Mouse (Mus musculus) thymus, adult 2 months (tissue): ENCODE results near the gene Msi1. TPM values are rescaled to one million over a fixed set of nuclear protein-coding genes. Genes with fewer than 3 reads are reported as not detected.

ENCODE experiments used
- DNase-seq: peaks from one replicate; pipeline ENCODE4 v3.0.0; 2021
- H3K27ac ChIP-seq: fragments of 200-500 bp; 2 replicates; pipeline ENCODE4 v1.5.1; 2012; ENCODE audit warnings: low read length, control low read depth; ENCODE audit not compliant: control insufficient read depth, insufficient read depth
- H3K27me3 ChIP-seq: fragments of 200-500 bp; 2 replicates; pipeline ENCODE4 v1.6.1; 2012; ENCODE audit warnings: mild to moderate bottlenecking, low read length, moderate library complexity, mixed read lengths; ENCODE audit not compliant: control insufficient read depth, insufficient read depth
- H3K36me3 ChIP-seq: fragments of 200-500 bp; 2 replicates; pipeline ENCODE4 v1.6.1; 2012; ENCODE audit warnings: mild to moderate bottlenecking, low read length, moderate library complexity; ENCODE audit not compliant: control insufficient read depth, insufficient read depth
- H3K4me1 ChIP-seq: fragments of 200-500 bp; replicated peaks from 2 replicates; pipeline ENCODE4 v1.6.1; 2012; ENCODE audit warnings: low read length; ENCODE audit not compliant: control insufficient read depth, insufficient read depth
- H3K4me3 ChIP-seq: fragments of 200-500 bp; 2 replicates; pipeline ENCODE4 v1.5.1; 2012; ENCODE audit warnings: mild to moderate bottlenecking, low read length, control low read depth, moderate library complexity; ENCODE audit not compliant: control insufficient read depth, insufficient read depth
- CTCF ChIP-seq: fragments of 200-500 bp; IDR thresholded peaks from 2 replicates; pipeline ENCODE4 v1.5.1; 2012; ENCODE audit warnings: mild to moderate bottlenecking, control low read depth, low read length, moderate library complexity, borderline replicate concordance; ENCODE audit not compliant: control insufficient read depth, poor library complexity, insufficient read depth; ENCODE audit errors: extremely low read depth
- POLR2A ChIP-seq: fragments of 200-500 bp; IDR thresholded peaks from 2 replicates; pipeline ENCODE4 v1.6.1; 2012; ENCODE audit warnings: mild to moderate bottlenecking, low read length, control low read depth, moderate library complexity; ENCODE audit not compliant: control insufficient read depth, poor library complexity, insufficient read depth; ENCODE audit errors: extremely low read depth
- WGBS: fragments of 180-500 bp; shearing (Covaris S2); methylation state at CpG from one replicate; pipeline ENCODE4 v1.1.7; 2018; 5-methylcytosine and 5-hydroxymethylcytosine counted together
- polyA plus RNA-seq: library from polyadenylated mRNA; depleted of rRNA; stranded (reverse); fragments of >200 nt; gene quantifications from 2 replicates; pipeline ENCODE4 v1.2.3, GENCODE M21; 2012

Msi1 gene
- polyA plus RNA-seq, 1 experiment, result 6.6 TPM

- Histone ChIP-seq H3K27me3 (peaks cover 20% of the 10 kb centered on the region), H3K4me3 (no peak overlapping the region), H3K4me1 (peaks cover 2% of the 10 kb centered on the region), H3K36me3 (no peaks in the 10 kb centered on the region), H3K27ac (no peak overlapping the region)
- 85% methylated on average over 11 of the region's 11 CpGs for WGBS
- DNase-seq, result no peak
- TF ChIP-seq POLR2A (no peak), CTCF (no peak)
These were observed 3.0 kb downstream of the Msi1 start for GRCm38 (mm10) chr5:115432395-115432794.

- peaks cover 2% of the 10 kb centered on the region for H3K4me1 ChIP-seq
- H3K4me3 ChIP-seq, result no peak overlapping the region
- peaks cover 20% of the 10 kb centered on the region for H3K27me3 ChIP-seq
- no peak for TF ChIP-seq CTCF
- no peak for DNase-seq
- no peaks in the 10 kb centered on the region for H3K36me3 ChIP-seq
- H3K27ac ChIP-seq, result no peak overlapping the region
- 70% methylated on average over 8 of the region's 8 CpGs for WGBS
These were observed 3.8 kb downstream of the Msi1 start for GRCm38 (mm10) chr5:115433191-115433590.

- no peak overlapping the region for H3K4me3 ChIP-seq
- H3K36me3 ChIP-seq, result no peaks in the 10 kb centered on the region
- TF ChIP-seq CTCF (no peak), POLR2A (no peak)
- no peak overlapping the region for H3K27ac ChIP-seq
- WGBS, result 84% methylated on average over 11 of the region's 11 CpGs
- H3K27me3 ChIP-seq, result peaks cover 10% of the 10 kb centered on the region
- no peak for DNase-seq
- no peaks in the 10 kb centered on the region; the same call in 1 of the 2 replicates for H3K4me1 ChIP-seq
These were observed 5.0 kb downstream of the Msi1 start for GRCm38 (mm10) chr5:115434280-115434852.

GRCm38 (mm10) chr5:115434853-115435754 lies 5.7 kb downstream of the Msi1 start:
- Histone ChIP-seq H3K27me3 (peaks cover 4% of the 10 kb centered on the region; the same call in 1 of the 2 replicates), H3K27ac (no peak overlapping the region), H3K4me3 (no peak overlapping the region), H3K4me1 (no peaks in the 10 kb centered on the region), H3K36me3 (no peaks in the 10 kb centered on the region)
- TF ChIP-seq CTCF (no peak), POLR2A (no peak)
- no peak for DNase-seq
- 74% methylated on average over 15 of the region's 15 CpGs for WGBS

GRCm38 (mm10) chr5:115435755-115436379 lies 6.5 kb downstream of the Msi1 start:
- H3K4me3 ChIP-seq, result no peak overlapping the region

DNA sequence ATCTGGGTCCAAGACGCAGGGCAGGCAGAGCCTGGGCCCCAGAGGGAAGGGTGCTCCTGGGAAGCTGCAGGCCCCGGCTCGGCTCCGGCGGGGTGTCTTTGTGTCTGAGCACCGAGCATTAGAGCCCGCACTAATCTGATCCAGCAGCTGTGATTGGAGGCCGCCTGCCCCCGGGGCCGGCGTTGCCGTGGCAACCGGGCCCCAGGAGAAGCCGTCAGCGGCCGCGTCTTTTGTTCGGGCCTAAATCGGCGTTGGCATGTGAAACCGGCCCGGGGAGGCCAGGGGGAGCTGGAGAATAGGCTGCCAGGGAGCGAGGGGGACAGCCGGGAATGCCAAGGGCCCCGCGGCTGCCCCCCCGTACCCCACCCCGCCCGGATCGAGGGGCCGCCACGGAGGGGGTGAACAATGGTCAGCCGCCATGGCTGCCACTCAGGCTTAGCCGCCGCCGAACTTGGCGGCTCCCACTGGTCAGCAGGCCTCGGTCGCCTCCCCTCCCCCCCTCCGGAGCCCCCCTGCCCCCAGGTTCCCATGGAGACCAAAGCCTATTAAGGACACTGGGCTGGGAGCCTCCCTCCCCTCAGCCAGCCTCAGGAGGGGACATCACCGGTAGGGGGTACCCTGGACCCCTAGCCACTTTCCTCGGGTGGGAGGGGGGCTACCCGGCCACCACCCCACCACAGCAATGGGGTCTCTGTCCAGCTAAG lies 7.2 kb downstream of the Msi1 start:
- Histone ChIP-seq H3K27ac (no peak overlapping the region), H3K27me3 (no peaks in the 10 kb centered on the region; the same call in 1 of the 2 replicates)

More at GRCm38 (mm10) chr5:115435755-115436379, 6.5 kb downstream of the Msi1 start:
- TF ChIP-seq CTCF (no peak), POLR2A (no peak)
- Histone ChIP-seq H3K36me3 (no peaks in the 10 kb centered on the region), H3K27ac (no peak overlapping the region), H3K27me3 (no peaks in the 10 kb centered on the region; the same call in 1 of the 2 replicates), H3K4me1 (no peaks in the 10 kb centered on the region)
- WGBS, result 54% methylated on average over 8 of the region's 8 CpGs
- no peak for DNase-seq

More for the DNA sequence above, 7.2 kb downstream of the Msi1 start:
- no peak for DNase-seq
- TF ChIP-seq POLR2A (no peak), CTCF (no peak)
- no peaks in the 10 kb centered on the region for H3K36me3 ChIP-seq
- WGBS, result 5% methylated on average over 39 of the region's 43 CpGs
- no peaks in the 10 kb centered on the region for H3K4me1 ChIP-seq
- no peak overlapping the region for H3K4me3 ChIP-seq
